Mouse (Mus musculus) left cerebral cortex, postnatal 4 days (tissue): ENCODE measurements around the gene Tle1. TPM values are rescaled to one million over a fixed set of nuclear protein-coding genes. Genes with fewer than 3 reads are reported as not detected.

ENCODE experiments used
- DNase-seq: peaks from one replicate; pipeline ENCODE4 v3.0.0-alpha.2; 2022
- intact Hi-C: fragments of 180-260 bp; cut with DNase I; formaldehyde crosslinking; loops from one replicate; pipeline ENCODE4 v1.15.1; 2025
- total RNA-seq, 2 experiments: library from RNA; stranded (reverse); gene quantifications; 2 replicates each; pipeline ENCODE4 v1.2.3; 2021

Tle1 gene
- total RNA-seq, 2 experiments from 2014 or later = 46.7 to 59.3 TPM

- peak; percentile 27 for DNase-seq
- intact Hi-C loops = no loop called here
Measured at GRCm38 (mm10) chr4:72067937-72068336, 132.8 kb downstream of the Tle1 start.
